ENCODE assay signal across 16 mouse cellular contexts in genomic region chr7:31076492-31076891, GRCm38 (mm10). TPM values are rescaled to one million over a fixed set of nuclear protein-coding genes. Genes with fewer than 3 reads are reported as not detected.
DNase-seq lines count a peak whose midpoint lies in the region; ATAC-seq and TF ChIP-seq lines count a peak whose summit lies in the region.
"Had no signal": no experiment of that assay in that cellular context is flagged by ENCODE, and none has a peak within 500 bp of the region (broad histone marks: within the 10 kb centered on the region; RNA-seq: fewer than 3 reads in every experiment).

Gene Fxyd3, minus strand, starts transcription at chr7:31076704.

- no peak for ATAC-seq in heart, embryonic 16.5 days (replicated peaks; ENCODE audit: extremely low read depth, insufficient read depth, low FRiP score)
- no peak for ATAC-seq in limb, embryonic 15.5 days (ENCODE audit: insufficient number of reproducible peaks, low FRiP score, low TSS enrichment, low read depth)
- ATAC-seq in liver, postnatal 0 days = no peak
- ATAC-seq in forebrain, postnatal 0 days = no peak
- ATAC-seq in heart, embryonic 12.5 days (ENCODE audit: insufficient number of reproducible peaks, low FRiP score) = no peak

- no peak within 1 kb of the TSS for H3K27ac ChIP-seq in heart, embryonic 16.5 days (ENCODE audit: low read length)
- no peak within 1 kb of the TSS for H3K27ac ChIP-seq in heart, embryonic 10.5 days
- no peak within 1 kb of the TSS for H3K27ac ChIP-seq in thymus, adult 2 months (ENCODE audit: control insufficient read depth, insufficient read depth, low read length)
- H3K27ac ChIP-seq in limb, embryonic 15.5 days = peak within 1 kb of the TSS; percentile 59
- H3K27ac ChIP-seq in liver, postnatal 0 days (ENCODE audit: low read depth) = no peak within 1 kb of the TSS
- no peak within 1 kb of the TSS for H3K27ac ChIP-seq in forebrain, postnatal 0 days (ENCODE audit: low read depth, low read length)
- no peak within 1 kb of the TSS for H3K27ac ChIP-seq in heart, embryonic 12.5 days (ENCODE audit: poor library complexity, severe bottlenecking)

- no peak for TF ChIP-seq CTCF in thymus, adult 2 months (IDR thresholded peaks at IDR 0.05; ENCODE audit: borderline replicate concordance, control insufficient read depth, extremely low read depth, insufficient read depth, low read length, poor library complexity)
- no peak for TF ChIP-seq CTCF in liver, postnatal 0 days (IDR thresholded peaks at IDR 0.05; ENCODE audit: low read depth)
- TF ChIP-seq CTCF in forebrain, postnatal 0 days (IDR thresholded peaks at IDR 0.05; ENCODE audit: low read depth) = no peak

- TF ChIP-seq POLR2A in thymus, adult 2 months (IDR thresholded peaks at IDR 0.05; ENCODE audit: control insufficient read depth, extremely low read depth, insufficient read depth, low read length, poor library complexity) = no peak

- H3K4me3 ChIP-seq in heart, embryonic 16.5 days (ENCODE audit: low read length) = no peak within 1 kb of the TSS
- no peak within 1 kb of the TSS for H3K4me3 ChIP-seq in heart, embryonic 10.5 days
- H3K4me3 ChIP-seq in thymus, adult 2 months (ENCODE audit: control insufficient read depth, insufficient read depth, low read length) = no peak within 1 kb of the TSS
- H3K4me3 ChIP-seq in limb, embryonic 15.5 days = peak within 1 kb of the TSS; percentile 21
- no peak within 1 kb of the TSS for H3K4me3 ChIP-seq in liver, postnatal 0 days (ENCODE audit: low read depth, low read length)
- no peak within 1 kb of the TSS for H3K4me3 ChIP-seq in forebrain, postnatal 0 days (ENCODE audit: low read depth, low read length)
- H3K4me3 ChIP-seq in heart, embryonic 12.5 days = no peak within 1 kb of the TSS
- H3K4me3 ChIP-seq: erythroblast, embryonic 14.5 days; megakaryocyte, embryonic 14.5 days had no signal

- no peaks in the 10 kb centered on the region for H3K27me3 ChIP-seq in heart, embryonic 16.5 days (ENCODE audit: control insufficient read depth, insufficient read depth, low read length)
- peaks cover 4% of the 10 kb centered on the region; the same call in 1 of the 2 replicates for H3K27me3 ChIP-seq in heart, embryonic 10.5 days (ENCODE audit: insufficient read depth, poor library complexity, severe bottlenecking)
- no peaks in the 10 kb centered on the region for H3K27me3 ChIP-seq in thymus, adult 2 months (ENCODE audit: control insufficient read depth, insufficient read depth, low read length)
- H3K27me3 ChIP-seq in limb, embryonic 15.5 days = no peaks in the 10 kb centered on the region
- no peaks in the 10 kb centered on the region for H3K27me3 ChIP-seq in liver, postnatal 0 days (ENCODE audit: insufficient read depth, low read length)
- no peaks in the 10 kb centered on the region for H3K27me3 ChIP-seq in forebrain, postnatal 0 days (ENCODE audit: insufficient read depth, low read length)
- no peaks in the 10 kb centered on the region for H3K27me3 ChIP-seq in heart, embryonic 12.5 days (replicated peaks)

- no peaks in the 10 kb centered on the region; the same call in 1 of the 2 replicates for H3K9me3 ChIP-seq in heart, embryonic 16.5 days (replicated peaks; ENCODE audit: control insufficient read depth, low read length)
- no peaks in the 10 kb centered on the region for H3K9me3 ChIP-seq in heart, embryonic 10.5 days
- no peaks in the 10 kb centered on the region for H3K9me3 ChIP-seq in limb, embryonic 15.5 days
- H3K9me3 ChIP-seq in liver, postnatal 0 days (ENCODE audit: low read length) = no peaks in the 10 kb centered on the region
- H3K9me3 ChIP-seq in forebrain, postnatal 0 days (ENCODE audit: low read length) = no peaks in the 10 kb centered on the region
- peaks cover 4% of the 10 kb centered on the region for H3K9me3 ChIP-seq in heart, embryonic 12.5 days (replicated peaks)

- WGBS in heart, embryonic 16.5 days = 51% methylated on average over 5 of the region's 5 CpGs
- 44% methylated on average over 5 of the region's 5 CpGs for WGBS in heart, embryonic 10.5 days
- 92% methylated on average over 5 of the region's 5 CpGs for WGBS in thymus, adult 2 months
- 25% methylated on average over 5 of the region's 5 CpGs for WGBS in limb, embryonic 15.5 days
- WGBS in liver, postnatal 0 days (ENCODE audit: insufficient replicate concordance) = 42% methylated on average over 5 of the region's 5 CpGs
- WGBS in forebrain, postnatal 0 days = 72% methylated on average over 5 of the region's 5 CpGs
- 56% methylated on average over 5 of the region's 5 CpGs for WGBS in heart, embryonic 12.5 days

- no peaks in the 10 kb centered on the region for H3K36me3 ChIP-seq in heart, embryonic 16.5 days (ENCODE audit: control insufficient read depth, insufficient read depth)
- H3K36me3 ChIP-seq in heart, embryonic 10.5 days = no peaks in the 10 kb centered on the region
- no peaks in the 10 kb centered on the region for H3K36me3 ChIP-seq in thymus, adult 2 months (ENCODE audit: control insufficient read depth, insufficient read depth, low read length)
- H3K36me3 ChIP-seq in limb, embryonic 15.5 days = no peaks in the 10 kb centered on the region
- no peaks in the 10 kb centered on the region for H3K36me3 ChIP-seq in liver, postnatal 0 days (replicated peaks; ENCODE audit: insufficient read depth, low read length)
- no peaks in the 10 kb centered on the region for H3K36me3 ChIP-seq in forebrain, postnatal 0 days (ENCODE audit: insufficient read depth)
- H3K36me3 ChIP-seq in heart, embryonic 12.5 days = no peaks in the 10 kb centered on the region

- DNase-seq in heart, embryonic 10.5 days (ENCODE audit: low spot score) = no peak
- DNase-seq in thymus, adult 2 months = no peak
- no peak for DNase-seq in thymus, postnatal 10 days (ENCODE audit: low spot score in 2 of 2)
- no peak for DNase-seq in liver, postnatal 0 days
- no peak for DNase-seq in forebrain, postnatal 0 days
- DNase-seq: adrenal gland, postnatal 10 days; B cell, adult 2 months; heart, postnatal 10 days; kidney, postnatal 10 days; right cerebral cortex, adult 18-20 months had no signal

- no peaks in the 10 kb centered on the region for H3K4me1 ChIP-seq in heart, embryonic 16.5 days (ENCODE audit: control insufficient read depth, insufficient read depth, low read length)
- 0 out of 2 replicates have a peak, but pooled peaks cover 3% of the 10 kb centered on the region for H3K4me1 ChIP-seq in heart, embryonic 10.5 days
- H3K4me1 ChIP-seq in thymus, adult 2 months (replicated peaks; ENCODE audit: control insufficient read depth, insufficient read depth, low read length) = no peaks in the 10 kb centered on the region
- peaks cover 33% of the 10 kb centered on the region for H3K4me1 ChIP-seq in limb, embryonic 15.5 days
- H3K4me1 ChIP-seq in liver, postnatal 0 days (ENCODE audit: insufficient read depth) = no peaks in the 10 kb centered on the region
- H3K4me1 ChIP-seq in forebrain, postnatal 0 days (ENCODE audit: insufficient read depth) = no peaks in the 10 kb centered on the region
- no peaks in the 10 kb centered on the region for H3K4me1 ChIP-seq in heart, embryonic 12.5 days (replicated peaks)
- H3K4me1 ChIP-seq: megakaryocyte, embryonic 14.5 days had no signal

- TF ChIP-seq EP300 in liver, postnatal 0 days (IDR thresholded peaks at IDR 0.05; ENCODE audit: low read depth) = no peak

- no peak within 1 kb of the TSS for H3K9ac ChIP-seq in heart, embryonic 16.5 days (ENCODE audit: low read length)
- H3K9ac ChIP-seq in limb, embryonic 15.5 days = peak within 1 kb of the TSS; percentile 4; the same call in 1 of the 2 replicates
- no peak within 1 kb of the TSS for H3K9ac ChIP-seq in liver, postnatal 0 days (replicated peaks)
- H3K9ac ChIP-seq in forebrain, postnatal 0 days = no peak within 1 kb of the TSS
- no peak within 1 kb of the TSS for H3K9ac ChIP-seq in heart, embryonic 12.5 days

- H3K4me2 ChIP-seq in heart, embryonic 16.5 days (ENCODE audit: low read depth, low read length) = peak within 1 kb of the TSS; percentile 10; the same call in 1 of the 2 replicates
- H3K4me2 ChIP-seq in limb, embryonic 15.5 days = peak within 1 kb of the TSS; percentile 25
- no peak within 1 kb of the TSS for H3K4me2 ChIP-seq in liver, postnatal 0 days (ENCODE audit: low read depth, low read length)
- H3K4me2 ChIP-seq in forebrain, postnatal 0 days (ENCODE audit: low read depth) = no peak within 1 kb of the TSS
- H3K4me2 ChIP-seq in heart, embryonic 12.5 days = no peak within 1 kb of the TSS

RNA-seq across cellular contexts. Expression of gene Fxyd3, which starts in this region (rescaled TPM):
- polyA plus RNA-seq in heart, embryonic 16.5 days (2015; fragmentation: Nextera tagmentation; extraction: Ambion mirVana) = 8.0 and 10.1 TPM in 2 replicates
- 0.53 and 2.0 TPM in 2 replicates for polyA plus RNA-seq in heart, embryonic 10.5 days (2016; fragmentation: Nextera tagmentation; extraction: Ambion mirVana)
- 23.5 and 34.7 TPM in 2 replicates for polyA plus RNA-seq in thymus, adult 2 months (2012; rRNA removed)
- polyA plus RNA-seq in limb, embryonic 15.5 days (2015; fragmentation: Nextera tagmentation; extraction: Ambion mirVana) = 76.1 and 91.8 TPM in 2 replicates
- polyA plus RNA-seq in liver, postnatal 0 days (2015; fragmentation: Nextera tagmentation; extraction: Ambion mirVana) = 3.4 TPM in 2 replicates
- not detected in 2 replicates for total RNA-seq in forebrain, postnatal 0 days (2014; rRNA removed)
- polyA plus RNA-seq in forebrain, postnatal 0 days (2015; fragmentation: Nextera tagmentation; extraction: Ambion mirVana) = not detected in 2 replicates
- polyA plus RNA-seq in heart, embryonic 12.5 days (2016; fragmentation: Nextera tagmentation; extraction: Ambion mirVana) = 0.15 and 0.23 TPM in 2 replicates
- total RNA-seq: left cerebral cortex, postnatal 10 days had no signal
- polyA plus RNA-seq: erythroblast, embryonic 14.5 days had no signal

Comparison
In these comparisons a context has a peak if more than half of its experiments do, and no peak if none do; other contexts are left out.
1. H3K4me2 ChIP-seq: peak in heart, embryonic 16.5 days (single experiment) and limb, embryonic 15.5 days (single experiment); none in liver, postnatal 0 days (single experiment), forebrain, postnatal 0 days (single experiment) and heart, embryonic 12.5 days (single experiment).